Mouse (Mus musculus) limb, embryonic 12.5 days (tissue): ENCODE results near the gene Xdh. TPM values are rescaled to one million over a fixed set of nuclear protein-coding genes. Genes with fewer than 3 reads are reported as not detected.
"Not testable (repeated sequence)": the region's sequence is repeated elsewhere in the genome, so short reads cannot be mapped to it uniquely, and the experiment has no call there.

ENCODE experiments used
- ATAC-seq: fragments of 200-750 bp; cut with Nextera tagmentation; 2 replicates; pipeline ENCODE4 v1.8.0; 2017; ENCODE audit warnings: low read depth, moderate TSS enrichment; ENCODE audit not compliant: insufficient number of reproducible peaks, insufficient read depth, low FRiP score, low TSS enrichment
- H3K27ac ChIP-seq: fragments of 300-500 bp; sonication (generic); 2 replicates; pipeline ENCODE4 v1.5.1; 2016; ENCODE audit warnings: mild to moderate bottlenecking, moderate library complexity
- H3K27me3 ChIP-seq: fragments of 300-500 bp; sonication (generic); 2 replicates; pipeline ENCODE4 v1.6.1; 2016; ENCODE audit warnings: mild to moderate bottlenecking, moderate library complexity
- H3K36me3 ChIP-seq: fragments of 300-500 bp; sonication (generic); 2 replicates; pipeline ENCODE4 v1.6.1; 2016; ENCODE audit warnings: mild to moderate bottlenecking, moderate library complexity
- H3K4me1 ChIP-seq: fragments of 300-500 bp; sonication (generic); replicated peaks from 2 replicates; pipeline ENCODE4 v1.6.1; 2016
- H3K4me2 ChIP-seq: fragments of 300-500 bp; sonication (generic); 2 replicates; pipeline ENCODE4 v1.6.1; 2016; ENCODE audit warnings: mild to moderate bottlenecking, moderate library complexity
- H3K4me3 ChIP-seq: fragments of 300-500 bp; sonication (generic); replicated peaks from 2 replicates; pipeline ENCODE4 v1.5.1; 2016; ENCODE audit warnings: mild to moderate bottlenecking
- H3K9ac ChIP-seq: fragments of 300-500 bp; sonication (generic); replicated peaks from 2 replicates; pipeline ENCODE4 v1.6.1; 2016; ENCODE audit warnings: mild to moderate bottlenecking, moderate library complexity
- H3K9me3 ChIP-seq: fragments of 300-500 bp; sonication (generic); 2 replicates; pipeline ENCODE4 v1.6.1; 2016; ENCODE audit warnings: mild to moderate bottlenecking, moderate library complexity
- WGBS: fragments of 180-500 bp; shearing (Covaris S2); methylation state at CpG from one replicate; pipeline ENCODE4 v1.1.7; 2016; 5-methylcytosine and 5-hydroxymethylcytosine counted together
- polyA plus RNA-seq: library from polyadenylated mRNA; unstranded; fragments of >200 nt; fragmentation: Nextera tagmentation; extraction: Ambion mirVana; gene quantifications from 2 replicates; pipeline ENCODE4 v1.2.1, GENCODE M21; 2016

The Xdh gene
- polyA plus RNA-seq, 1 experiment from 2014 or later: 0.98 TPM

DNA sequence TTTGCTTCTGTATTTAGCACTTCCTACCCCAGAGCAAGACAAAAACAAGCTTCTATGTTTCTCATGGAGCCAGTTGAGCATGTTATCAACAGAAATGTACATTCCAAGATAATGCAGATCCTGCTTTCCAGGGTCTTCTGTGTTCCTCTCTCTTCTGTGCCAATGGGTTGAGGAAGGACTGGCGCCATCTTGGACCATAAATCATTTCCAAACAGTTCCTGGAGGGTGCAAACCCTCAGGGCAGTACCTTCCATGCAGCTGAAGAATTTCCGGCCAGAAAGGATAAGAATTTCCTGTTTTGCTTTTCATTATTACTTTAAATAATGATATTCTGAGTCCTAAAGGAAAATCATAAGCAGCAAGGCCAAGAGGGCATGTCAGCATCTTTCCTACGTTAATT is 104.4 kb downstream of the Xdh start:
- Histone ChIP-seq H3K27me3 (no peaks in the 10 kb centered on the region; the same call in 1 of the 2 replicates), H3K27ac (no peak overlapping the region), H3K4me1 (no peaks in the 10 kb centered on the region), H3K4me3 (no peak overlapping the region), H3K9me3 (no peaks in the 10 kb centered on the region), H3K9ac (no peak overlapping the region), H3K4me2 (no peak overlapping the region), H3K36me3 (no peaks in the 10 kb centered on the region)
- ATAC-seq: no peak
- WGBS: 73% methylated on average over 3 of the region's 3 CpGs

DNA sequence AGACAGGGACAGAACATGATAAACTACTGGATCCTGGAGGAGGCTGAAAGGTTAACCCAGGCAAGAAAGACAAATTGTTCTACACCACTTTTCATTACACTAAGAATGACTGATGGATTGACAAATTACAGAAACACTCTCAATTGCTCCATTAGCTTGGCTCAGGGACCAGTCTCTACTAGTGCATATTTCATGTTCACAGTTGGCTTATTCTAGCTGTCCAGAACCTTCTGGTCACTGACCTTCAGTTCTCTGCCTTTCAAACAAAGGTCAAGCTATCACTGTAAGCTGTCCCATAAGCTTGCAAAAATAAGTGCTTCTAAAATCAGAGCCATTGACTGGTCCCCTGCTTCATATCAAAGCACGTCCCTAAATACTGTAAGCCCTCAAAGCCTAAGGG is 107.0 kb downstream of the Xdh start:
- H3K27ac ChIP-seq: no peak overlapping the region
- no peaks in the 10 kb centered on the region for H3K9me3 ChIP-seq
- no peak overlapping the region for H3K4me2 ChIP-seq
- no peak for ATAC-seq
- no peak overlapping the region for H3K4me3 ChIP-seq
- H3K27me3 ChIP-seq: no peaks in the 10 kb centered on the region; the same call in 1 of the 2 replicates
- no peaks in the 10 kb centered on the region for H3K36me3 ChIP-seq
- H3K9ac ChIP-seq: no peak overlapping the region
- WGBS: 79% methylated on average over 1 of the region's 1 CpGs
- no peaks in the 10 kb centered on the region for H3K4me1 ChIP-seq

DNA sequence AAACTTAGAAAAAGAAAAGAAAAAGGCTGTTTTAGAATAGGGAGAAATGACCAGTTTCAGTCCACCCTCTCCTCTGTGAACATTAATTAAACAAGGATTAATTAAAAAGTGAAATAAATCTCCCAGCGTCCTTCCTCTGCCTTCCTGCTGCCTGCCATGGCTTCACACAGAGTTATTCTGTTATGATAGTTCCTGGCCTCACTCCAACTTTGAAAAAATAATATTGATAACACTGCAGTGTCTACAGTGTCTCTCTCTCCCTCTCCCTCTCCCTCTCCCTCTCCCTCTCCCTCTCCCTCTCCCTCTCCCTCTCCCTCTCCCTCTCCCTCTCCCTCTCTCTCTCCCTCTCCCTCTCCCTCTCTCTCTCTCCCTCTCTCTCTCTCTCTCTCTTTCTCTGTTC is 110.1 kb downstream of the Xdh start:
- not testable (repeated sequence) for ATAC-seq, H3K4me3 ChIP-seq, H3K9ac ChIP-seq, H3K4me2 ChIP-seq, H3K9me3 ChIP-seq, H3K27ac ChIP-seq, H3K4me1 ChIP-seq, H3K36me3 ChIP-seq, H3K27me3 ChIP-seq
- 57% methylated on average over 1 of the region's 1 CpGs for WGBS

DNA sequence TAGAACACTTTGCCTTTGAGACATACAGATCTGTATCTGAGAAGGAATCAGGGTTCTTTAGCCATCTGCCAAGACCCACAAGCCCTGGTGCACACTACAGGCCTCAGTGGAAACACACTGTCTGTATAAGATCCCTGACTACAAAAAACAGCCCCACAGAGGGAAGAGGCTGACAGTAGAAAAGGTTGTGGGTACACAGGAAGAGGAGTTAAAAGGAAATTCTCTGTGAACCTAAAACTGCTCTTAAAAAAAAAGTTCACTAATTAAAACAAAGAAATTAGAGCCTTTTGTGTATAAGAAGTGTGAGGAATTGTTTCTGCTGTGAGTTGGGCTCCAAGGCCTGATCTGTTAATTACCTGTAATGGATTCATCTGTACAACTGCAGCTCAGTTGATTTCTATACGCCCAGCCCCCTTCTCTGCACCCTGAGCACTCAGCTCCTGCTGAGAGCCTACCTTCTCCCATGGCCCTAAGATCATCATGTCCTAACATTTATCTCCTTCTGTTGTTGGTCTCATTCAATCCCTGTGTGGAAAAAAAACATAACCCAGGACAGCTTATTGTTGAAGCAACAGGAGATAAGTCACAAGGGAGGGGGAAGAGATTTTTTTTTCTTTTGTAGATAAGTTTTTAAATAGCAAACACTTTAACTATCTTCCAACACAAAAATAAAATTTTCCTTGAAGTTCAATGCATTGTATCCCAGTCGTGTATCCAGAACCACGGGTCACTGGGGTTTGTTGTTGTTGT is 110.7 kb downstream of the Xdh start:
- no peak overlapping the region for H3K27ac ChIP-seq
- H3K36me3 ChIP-seq: no peaks in the 10 kb centered on the region
- no peak overlapping the region for H3K9ac ChIP-seq
- H3K9me3 ChIP-seq: no peaks in the 10 kb centered on the region
- no peaks in the 10 kb centered on the region for H3K4me1 ChIP-seq
- no peaks in the 10 kb centered on the region for H3K27me3 ChIP-seq
- no peak overlapping the region for H3K4me3 ChIP-seq
- 73% methylated on average over 3 of the region's 3 CpGs for WGBS
- ATAC-seq: no peak
- H3K4me2 ChIP-seq: no peak overlapping the region

DNA sequence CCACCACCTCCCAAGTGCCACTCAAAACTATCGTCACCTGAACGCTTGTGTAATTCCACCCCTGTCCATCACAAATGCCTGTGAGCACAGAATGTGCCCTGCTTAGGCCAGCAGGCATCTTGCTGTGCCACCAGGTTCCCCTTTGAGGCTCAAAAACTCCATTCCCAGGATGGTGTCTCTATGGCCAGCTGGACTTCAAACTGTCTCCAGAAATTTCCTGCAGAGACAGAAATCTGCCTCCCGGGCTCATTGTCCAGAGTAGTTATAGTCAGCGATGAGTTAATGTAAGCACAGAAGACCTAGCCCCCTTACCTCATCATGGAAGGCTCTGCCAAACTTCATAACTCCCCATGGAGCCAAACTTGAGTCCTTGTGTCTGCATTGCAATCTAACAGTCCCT is 112.8 kb downstream of the Xdh start:
- Histone ChIP-seq H3K4me1 (no peaks in the 10 kb centered on the region), H3K36me3 (no peaks in the 10 kb centered on the region), H3K27ac (no peak overlapping the region), H3K4me2 (no peak overlapping the region), H3K27me3 (no peaks in the 10 kb centered on the region), H3K9ac (no peak overlapping the region), H3K9me3 (no peaks in the 10 kb centered on the region), H3K4me3 (no peak overlapping the region)
- 89% methylated on average over 4 of the region's 4 CpGs for WGBS
- ATAC-seq: no peak

DNA sequence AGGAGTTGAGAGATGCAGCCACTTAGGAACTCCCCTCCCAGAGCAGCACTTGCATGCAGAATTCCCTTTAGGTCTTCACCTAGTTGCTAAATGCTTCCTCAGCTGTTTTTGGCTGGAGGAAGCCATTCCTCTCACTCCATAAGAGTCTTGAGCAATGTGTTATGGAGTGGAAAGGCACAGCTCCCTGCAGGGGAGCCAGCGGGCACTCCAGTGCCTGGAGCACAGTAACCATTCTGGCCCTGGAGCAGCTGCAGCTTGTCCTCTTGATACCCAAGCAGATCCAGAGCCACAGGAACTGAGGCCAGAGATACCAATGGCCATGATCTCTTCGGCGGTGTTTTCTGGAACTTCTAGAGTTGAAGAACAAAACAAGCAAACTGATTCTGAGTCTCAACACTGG is 113.4 kb downstream of the Xdh start:
- no peak for ATAC-seq
- Histone ChIP-seq H3K27me3 (no peaks in the 10 kb centered on the region), H3K4me3 (no peak overlapping the region), H3K4me1 (no peaks in the 10 kb centered on the region), H3K36me3 (0 out of 2 replicates have a peak, but pooled peaks cover under 1% of the 10 kb centered on the region), H3K9me3 (no peaks in the 10 kb centered on the region), H3K27ac (no peak overlapping the region), H3K9ac (no peak overlapping the region), H3K4me2 (no peak overlapping the region)
- WGBS: 86% methylated on average over 3 of the region's 3 CpGs

Other genes starting within 250 kb of the Xdh start
- 1.2 and 1.8 TPM in 2 replicates for gene Galnt14, start 239.7 kb downstream of the Xdh start, polyA plus RNA-seq
- gene Ehd3, start 146.1 kb downstream of the Xdh start, polyA plus RNA-seq: 6.4 and 8.1 TPM in 2 replicates
- gene Srd5a2, start 97.7 kb upstream of the Xdh start, polyA plus RNA-seq: 1.9 TPM in 2 replicates